Mouse (Mus musculus): ENCODE measurements around the gene Rnase10. TPM values are rescaled to one million over a fixed set of nuclear protein-coding genes. Genes with fewer than 3 reads are reported as not detected.
"Not testable (repeated sequence)": the region's sequence is repeated elsewhere in the genome, so short reads cannot be mapped to it uniquely, and the experiment has no call there.

Rnase10 gene
- polyA plus RNA-seq (2015; fragmentation: Nextera tagmentation; extraction: Ambion mirVana), result 0.16 and 0.29 TPM in 2 replicates

GRCm38 (mm10) chr14:51007152-51007801 is at the start of gene Rnase10:
Gene Rnase10, plus strand, starts transcription at chr14:51007751.
- Histone ChIP-seq H3K36me3 (ENCODE audit: control insufficient read depth, insufficient read depth) (no peaks in the 10 kb centered on the region), H3K27me3 (replicated peaks; ENCODE audit: control insufficient read depth, insufficient read depth, low read length) (no peaks in the 10 kb centered on the region), H3K9me3 (ENCODE audit: control insufficient read depth) (no peaks in the 10 kb centered on the region), H3K4me3 (ENCODE audit: low read depth, low read length) (no peak within 1 kb of the TSS), H3K4me1 (replicated peaks; ENCODE audit: control insufficient read depth, insufficient read depth, low read length) (no peaks in the 10 kb centered on the region), H3K4me2 (replicated peaks; ENCODE audit: low read depth) (no peak within 1 kb of the TSS), H3K9ac (ENCODE audit: low read depth, low read length) (no peak within 1 kb of the TSS), H3K27ac (ENCODE audit: low read depth, low read length) (peak within 1 kb of the TSS; percentile 78)
- ATAC-seq, result no peak
- no peak for TF ChIP-seq CTCF (IDR thresholded peaks at IDR 0.05; ENCODE audit: low read depth)
- 84% methylated on average over 8 of the region's 8 CpGs for WGBS

- H3K36me3 ChIP-seq (ENCODE audit: control insufficient read depth, insufficient read depth); H3K4me2 ChIP-seq (replicated peaks; ENCODE audit: low read depth); H3K4me1 ChIP-seq (replicated peaks; ENCODE audit: control insufficient read depth, insufficient read depth, low read length); H3K9ac ChIP-seq (ENCODE audit: low read depth, low read length); H3K4me3 ChIP-seq (ENCODE audit: low read depth, low read length); H3K27ac ChIP-seq (ENCODE audit: low read depth, low read length); H3K27me3 ChIP-seq (replicated peaks; ENCODE audit: control insufficient read depth, insufficient read depth, low read length); ATAC-seq; H3K9me3 ChIP-seq (ENCODE audit: control insufficient read depth): not testable (repeated sequence)
- WGBS, result 86% methylated on average over 5 of the region's 5 CpGs
These were observed 49.1 kb upstream of the Rnase10 start for GRCm38 (mm10) chr14:50958289-50958995.

GRCm38 (mm10) chr14:50968216-50968980 is 39.2 kb upstream of the Rnase10 start:
- no peak overlapping the region for H3K27ac ChIP-seq (ENCODE audit: low read depth, low read length)
- H3K27me3 ChIP-seq (replicated peaks; ENCODE audit: control insufficient read depth, insufficient read depth, low read length), result no peaks in the 10 kb centered on the region
- H3K4me1 ChIP-seq (replicated peaks; ENCODE audit: control insufficient read depth, insufficient read depth, low read length), result no peaks in the 10 kb centered on the region
- H3K9ac ChIP-seq (ENCODE audit: low read depth, low read length), result no peak overlapping the region
- H3K4me3 ChIP-seq (ENCODE audit: low read depth, low read length), result no peak overlapping the region
- H3K4me2 ChIP-seq (replicated peaks; ENCODE audit: low read depth), result no peak overlapping the region
- no peak for TF ChIP-seq CTCF (IDR thresholded peaks at IDR 0.05; ENCODE audit: low read depth)
- H3K36me3 ChIP-seq (ENCODE audit: control insufficient read depth, insufficient read depth), result no peaks in the 10 kb centered on the region
- WGBS, result 78% methylated on average over 5 of the region's 5 CpGs
- ATAC-seq, result no peak
- H3K9me3 ChIP-seq (ENCODE audit: control insufficient read depth), result no peaks in the 10 kb centered on the region

- WGBS, result 33% methylated on average over 1 of the region's 1 CpGs
- no peak for TF ChIP-seq CTCF (IDR thresholded peaks at IDR 0.05; ENCODE audit: low read depth)
- H3K27me3 ChIP-seq (replicated peaks; ENCODE audit: control insufficient read depth, insufficient read depth, low read length), result no peaks in the 10 kb centered on the region
- no peaks in the 10 kb centered on the region for H3K9me3 ChIP-seq (ENCODE audit: control insufficient read depth)
- no peak overlapping the region for H3K4me3 ChIP-seq (ENCODE audit: low read depth, low read length)
- H3K36me3 ChIP-seq (ENCODE audit: control insufficient read depth, insufficient read depth), result no peaks in the 10 kb centered on the region
- H3K9ac ChIP-seq (ENCODE audit: low read depth, low read length), result no peak overlapping the region
- H3K27ac ChIP-seq (ENCODE audit: low read depth, low read length), result no peak overlapping the region
- no peaks in the 10 kb centered on the region for H3K4me1 ChIP-seq (replicated peaks; ENCODE audit: control insufficient read depth, insufficient read depth, low read length)
- H3K4me2 ChIP-seq (replicated peaks; ENCODE audit: low read depth), result no peak overlapping the region
- no peak for ATAC-seq
These were observed 38.5 kb upstream of the Rnase10 start for GRCm38 (mm10) chr14:50969041-50969440.

- Histone ChIP-seq H3K9ac (ENCODE audit: low read depth, low read length) (no peak overlapping the region), H3K9me3 (ENCODE audit: control insufficient read depth) (no peaks in the 10 kb centered on the region), H3K4me2 (replicated peaks; ENCODE audit: low read depth) (no peak overlapping the region), H3K4me3 (ENCODE audit: low read depth, low read length) (no peak overlapping the region), H3K27me3 (replicated peaks; ENCODE audit: control insufficient read depth, insufficient read depth, low read length) (no peaks in the 10 kb centered on the region), H3K36me3 (ENCODE audit: control insufficient read depth, insufficient read depth) (no peaks in the 10 kb centered on the region), H3K27ac (ENCODE audit: low read depth, low read length) (no peak overlapping the region), H3K4me1 (replicated peaks; ENCODE audit: control insufficient read depth, insufficient read depth, low read length) (no peaks in the 10 kb centered on the region)
- TF ChIP-seq CTCF (IDR thresholded peaks at IDR 0.05; ENCODE audit: low read depth), result no peak
- 56% methylated on average over 12 of the region's 12 CpGs for WGBS
- no peak for ATAC-seq
These were observed 37.7 kb upstream of the Rnase10 start for GRCm38 (mm10) chr14:50969558-50970544.
